Mouse (Mus musculus): ENCODE measurements around the gene Hipk2. TPM values are rescaled to one million over a fixed set of nuclear protein-coding genes. Genes with fewer than 3 reads are reported as not detected.

The Hipk2 gene
- polyA plus RNA-seq, 1 experiment from 2014 or later: 32.8 TPM

DNA sequence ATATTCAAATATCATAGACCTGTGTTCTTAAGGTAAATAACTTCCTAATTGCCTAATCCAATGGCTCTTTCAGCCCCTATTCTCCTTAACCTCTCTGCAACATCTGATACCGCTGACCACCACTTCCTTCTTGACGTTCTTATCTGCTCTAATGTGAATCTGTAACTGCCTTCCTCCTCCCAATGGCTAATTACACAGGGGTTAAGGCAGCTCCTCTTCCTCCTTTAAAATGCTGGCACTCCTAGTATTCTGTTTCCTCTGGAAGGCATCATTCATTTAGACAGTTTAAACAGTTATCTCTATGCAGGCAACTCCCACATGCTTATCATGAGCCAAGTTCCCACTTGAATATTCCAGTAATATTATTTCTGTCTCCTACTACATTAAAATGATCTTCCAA lies 54.3 kb downstream of the Hipk2 start:
- WGBS: 86% methylated on average over 2 of the region's 2 CpGs
- H3K9me3 ChIP-seq: no peaks in the 10 kb centered on the region

DNA sequence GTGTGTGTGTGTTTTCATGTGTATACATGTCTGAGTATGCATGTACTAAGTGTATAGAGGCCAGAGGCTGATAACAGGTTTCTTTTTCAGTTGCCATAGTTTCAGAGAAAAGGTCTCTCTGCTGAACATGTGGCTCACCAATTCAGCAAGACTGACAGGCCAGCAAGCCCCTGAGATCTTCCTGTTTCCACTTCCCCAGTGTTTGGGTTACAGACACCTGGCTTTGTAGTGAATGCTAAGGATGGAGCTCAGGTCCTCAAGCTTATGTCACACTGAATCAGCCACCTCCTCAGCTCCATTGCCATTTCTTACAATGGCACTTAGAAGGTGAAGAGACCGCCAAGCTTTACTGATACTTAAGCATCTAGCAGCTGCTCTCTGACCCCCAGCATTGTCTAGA lies 55.1 kb downstream of the Hipk2 start:
- Histone ChIP-seq H3K4me2 (no peak overlapping the region), H3K9me3 (no peaks in the 10 kb centered on the region), H3K9ac (no peak overlapping the region), H3K4me1 (replicated peaks) (0 out of 2 replicates have a peak, but pooled peaks cover 10% of the 10 kb centered on the region), H3K27ac (replicated peaks) (no peak overlapping the region), H3K27me3 (no peaks in the 10 kb centered on the region), H3K36me3 (peaks cover 37% of the 10 kb centered on the region), H3K4me3 (no peak overlapping the region)
- ATAC-seq (ENCODE audit: low read depth): no peak
- 89% methylated on average over 1 of the region's 1 CpGs for WGBS

More for the DNA sequence above, 54.3 kb downstream of the Hipk2 start:
- Histone ChIP-seq H3K27ac (replicated peaks) (no peak overlapping the region), H3K4me1 (replicated peaks) (0 out of 2 replicates have a peak, but pooled peaks cover 6% of the 10 kb centered on the region), H3K4me3 (no peak overlapping the region), H3K9ac (no peak overlapping the region), H3K4me2 (no peak overlapping the region), H3K27me3 (no peaks in the 10 kb centered on the region), H3K36me3 (peaks cover 28% of the 10 kb centered on the region)
- no peak for ATAC-seq (ENCODE audit: low read depth)

DNA sequence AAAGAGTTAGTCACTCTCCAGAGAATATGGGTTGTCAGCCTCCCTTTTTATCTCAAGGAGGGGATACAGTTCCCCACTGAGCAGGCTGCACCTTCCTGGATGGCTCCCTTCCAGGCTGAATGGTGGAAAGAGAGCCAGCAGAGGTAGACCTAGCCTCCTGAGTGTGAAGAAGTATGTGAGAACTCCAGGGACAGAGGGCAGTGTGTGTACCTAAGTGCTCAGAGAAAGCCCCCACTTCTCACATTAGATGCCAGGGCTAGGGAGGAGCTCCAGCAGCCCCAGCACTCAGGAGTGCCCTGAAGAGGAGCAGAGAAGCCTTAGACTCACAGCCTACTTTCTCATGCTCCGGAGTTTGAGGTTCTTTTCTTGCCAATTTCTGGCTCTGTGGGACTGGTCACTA lies 59.7 kb downstream of the Hipk2 start:
- Histone ChIP-seq H3K27me3 (no peaks in the 10 kb centered on the region), H3K36me3 (peaks cover 51% of the 10 kb centered on the region), H3K9ac (no peak overlapping the region), H3K4me3 (no peak overlapping the region), H3K4me2 (no peak overlapping the region), H3K4me1 (replicated peaks) (peaks cover 19% of the 10 kb centered on the region; the same call in 1 of the 2 replicates), H3K27ac (replicated peaks) (no peak overlapping the region), H3K9me3 (no peaks in the 10 kb centered on the region)
- WGBS: 97% methylated on average over 1 of the region's 1 CpGs
- no peak for ATAC-seq (ENCODE audit: low read depth)

GRCm38 (mm10) chr6:38815582-38815981 lies 60.4 kb downstream of the Hipk2 start:
- Histone ChIP-seq H3K4me3 (no peak overlapping the region), H3K27ac (replicated peaks) (no peak overlapping the region), H3K9ac (no peak overlapping the region), H3K4me2 (no peak overlapping the region), H3K27me3 (no peaks in the 10 kb centered on the region), H3K36me3 (peaks cover 56% of the 10 kb centered on the region), H3K4me1 (replicated peaks) (peaks cover 22% of the 10 kb centered on the region; the same call in 1 of the 2 replicates), H3K9me3 (no peaks in the 10 kb centered on the region)
- WGBS: 58% methylated on average over 2 of the region's 2 CpGs
- ATAC-seq (ENCODE audit: low read depth): no peak

DNA sequence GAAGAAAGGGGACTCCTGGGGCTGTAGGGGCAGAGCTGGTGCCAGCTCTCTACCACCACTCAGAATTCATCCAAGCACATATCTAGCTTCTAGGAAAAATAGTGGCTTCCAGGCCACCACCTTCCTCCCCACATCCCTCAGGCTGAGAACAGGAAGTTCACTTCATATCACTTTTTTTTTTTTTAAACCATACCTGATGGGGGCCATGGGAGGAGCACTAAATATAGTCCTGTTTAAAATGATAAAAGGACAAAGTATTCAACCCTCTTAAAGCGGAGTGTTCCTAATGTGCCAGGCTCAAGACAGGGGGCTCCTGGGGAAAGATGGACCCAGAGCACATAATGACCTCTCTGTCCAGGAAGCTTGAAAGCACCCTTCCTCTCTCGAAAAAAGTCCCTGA lies 61.3 kb downstream of the Hipk2 start:
- Histone ChIP-seq H3K9me3 (no peaks in the 10 kb centered on the region), H3K27me3 (no peaks in the 10 kb centered on the region), H3K36me3 (peaks cover 56% of the 10 kb centered on the region), H3K4me2 (no peak overlapping the region), H3K4me1 (replicated peaks) (peaks cover 30% of the 10 kb centered on the region), H3K4me3 (no peak overlapping the region), H3K27ac (replicated peaks) (no peak overlapping the region), H3K9ac (no peak overlapping the region)
- no peak for ATAC-seq (ENCODE audit: low read depth)
- 88% methylated on average over 2 of the region's 2 CpGs for WGBS

- H3K36me3 ChIP-seq: peaks cover 30% of the 10 kb centered on the region
- H3K4me2 ChIP-seq: no peak overlapping the region
- H3K27me3 ChIP-seq: no peaks in the 10 kb centered on the region
- no peak overlapping the region for H3K9ac ChIP-seq
- ATAC-seq (ENCODE audit: low read depth): no peak
- 85% methylated on average over 4 of the region's 4 CpGs for WGBS
- peaks cover 34% of the 10 kb centered on the region for H3K4me1 ChIP-seq (replicated peaks)
- H3K4me3 ChIP-seq: no peak overlapping the region
- H3K9me3 ChIP-seq: no peaks in the 10 kb centered on the region
- H3K27ac ChIP-seq (replicated peaks): no peak overlapping the region
These were observed 64.4 kb downstream of the Hipk2 start for GRCm38 (mm10) chr6:38811459-38812145.

- WGBS: 85% methylated on average over 2 of the region's 2 CpGs
- H3K4me1 ChIP-seq (replicated peaks): peaks cover 25% of the 10 kb centered on the region
- H3K9me3 ChIP-seq: no peaks in the 10 kb centered on the region
- no peak overlapping the region for H3K27ac ChIP-seq (replicated peaks)
- no peak overlapping the region for H3K4me3 ChIP-seq
- peaks cover 23% of the 10 kb centered on the region for H3K36me3 ChIP-seq
- H3K9ac ChIP-seq: no peak overlapping the region
- H3K27me3 ChIP-seq: no peaks in the 10 kb centered on the region
- ATAC-seq (ENCODE audit: low read depth): no peak
- H3K4me2 ChIP-seq: no peak overlapping the region
These were observed 65.9 kb downstream of the Hipk2 start for GRCm38 (mm10) chr6:38810121-38810475.

DNA sequence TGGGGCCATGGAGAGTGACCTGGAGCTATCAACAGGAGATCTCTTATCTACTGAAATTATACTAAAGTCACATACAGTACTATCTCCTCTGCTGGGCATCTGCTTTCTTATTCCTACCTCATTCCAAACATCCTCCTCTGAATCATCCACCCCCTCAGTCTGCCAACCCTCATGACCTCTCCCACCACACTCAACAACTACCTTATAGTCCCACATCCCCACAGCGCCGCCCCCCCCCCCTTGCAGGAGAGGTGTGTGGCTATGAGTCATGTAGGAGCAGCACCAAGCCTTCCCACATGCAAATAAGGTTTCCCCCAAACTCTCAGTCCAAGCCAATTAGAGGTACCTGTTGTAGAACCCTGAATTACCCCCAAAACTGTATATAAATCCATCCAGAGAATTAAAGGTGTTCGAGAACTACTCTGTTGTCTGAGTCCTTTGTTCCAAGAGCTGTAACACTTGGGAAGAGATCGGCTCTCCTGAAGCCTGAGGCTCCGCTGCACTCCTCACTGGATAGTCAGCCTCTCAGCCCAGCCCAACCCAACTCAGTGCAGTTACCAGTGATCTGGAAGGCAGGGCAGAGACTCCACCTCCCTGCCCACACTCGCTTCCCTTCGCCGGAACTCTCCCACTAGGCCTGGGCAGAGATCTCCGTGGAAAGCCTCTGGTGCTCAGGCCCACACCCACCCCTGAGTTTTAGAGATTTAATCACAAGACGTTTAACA lies 66.4 kb downstream of the Hipk2 start:
- H3K4me2 ChIP-seq: no peak overlapping the region
- peaks cover 25% of the 10 kb centered on the region for H3K4me1 ChIP-seq (replicated peaks)
- no peak for ATAC-seq (ENCODE audit: low read depth)
- WGBS: 68% methylated on average over 10 of the region's 10 CpGs
- no peak overlapping the region for H3K4me3 ChIP-seq
- no peaks in the 10 kb centered on the region for H3K9me3 ChIP-seq
- H3K36me3 ChIP-seq: peaks cover 28% of the 10 kb centered on the region
- H3K9ac ChIP-seq: no peak overlapping the region
- H3K27ac ChIP-seq (replicated peaks): no peak overlapping the region
- H3K27me3 ChIP-seq: no peaks in the 10 kb centered on the region

DNA sequence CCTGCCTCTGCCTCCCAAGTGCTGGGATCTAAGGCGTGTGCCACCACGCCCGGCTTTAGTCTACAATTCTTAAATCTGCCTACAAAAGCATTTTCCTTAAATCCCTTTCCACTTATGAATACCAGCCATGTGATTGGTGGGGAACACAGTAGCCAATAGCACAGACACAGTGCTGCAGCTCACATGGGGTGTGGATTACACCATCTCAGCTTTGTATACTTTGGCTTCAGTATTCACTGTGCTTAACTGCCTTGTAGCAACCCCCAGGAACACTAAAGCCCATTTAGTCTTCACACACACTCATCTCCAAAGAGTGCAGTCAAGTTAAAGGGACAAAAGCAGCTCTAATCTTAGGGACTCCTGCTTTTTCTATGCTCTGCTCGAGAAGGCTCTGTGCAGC lies 67.6 kb downstream of the Hipk2 start:
- 95% methylated on average over 4 of the region's 4 CpGs for WGBS
- ATAC-seq (ENCODE audit: low read depth): no peak
- Histone ChIP-seq H3K27ac (replicated peaks) (no peak overlapping the region), H3K4me3 (no peak overlapping the region), H3K4me1 (replicated peaks) (peaks cover 29% of the 10 kb centered on the region), H3K9ac (no peak overlapping the region), H3K36me3 (peaks cover 29% of the 10 kb centered on the region), H3K4me2 (no peak overlapping the region), H3K27me3 (no peaks in the 10 kb centered on the region), H3K9me3 (no peaks in the 10 kb centered on the region)

DNA sequence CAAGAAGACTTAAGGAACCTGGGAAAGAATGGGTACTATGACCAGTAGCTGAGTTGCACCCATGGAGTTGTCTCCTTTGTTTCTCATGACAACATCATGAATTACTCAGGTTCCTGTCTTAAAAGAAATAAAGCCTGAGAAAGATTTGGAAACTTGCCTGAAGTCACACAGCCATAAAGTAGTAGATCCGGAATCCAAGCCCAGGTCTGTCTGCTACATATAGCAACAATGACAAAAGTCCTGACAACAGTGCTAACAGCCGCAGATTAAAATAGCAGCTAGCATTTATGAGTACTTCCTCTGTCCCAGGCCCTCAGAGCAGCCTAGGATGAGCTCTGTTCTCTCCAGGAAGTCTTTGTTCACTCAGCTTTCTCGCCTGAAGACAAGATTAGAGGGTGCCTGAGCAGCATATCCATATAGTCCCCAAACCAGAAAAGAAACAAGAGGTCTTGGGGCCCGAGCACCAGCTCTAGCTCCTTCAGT lies 69.0 kb downstream of the Hipk2 start:
- no peak overlapping the region for H3K9ac ChIP-seq
- H3K4me3 ChIP-seq: no peak overlapping the region
- no peak overlapping the region for H3K27ac ChIP-seq (replicated peaks)
- H3K36me3 ChIP-seq: peaks cover 25% of the 10 kb centered on the region
- H3K4me2 ChIP-seq: no peak overlapping the region
- H3K9me3 ChIP-seq: no peaks in the 10 kb centered on the region
- no peaks in the 10 kb centered on the region for H3K27me3 ChIP-seq
- peaks cover 38% of the 10 kb centered on the region for H3K4me1 ChIP-seq (replicated peaks)
- no peak for ATAC-seq (ENCODE audit: low read depth)
- 80% methylated on average over 4 of the region's 4 CpGs for whole genome bisulfite sequencing

DNA sequence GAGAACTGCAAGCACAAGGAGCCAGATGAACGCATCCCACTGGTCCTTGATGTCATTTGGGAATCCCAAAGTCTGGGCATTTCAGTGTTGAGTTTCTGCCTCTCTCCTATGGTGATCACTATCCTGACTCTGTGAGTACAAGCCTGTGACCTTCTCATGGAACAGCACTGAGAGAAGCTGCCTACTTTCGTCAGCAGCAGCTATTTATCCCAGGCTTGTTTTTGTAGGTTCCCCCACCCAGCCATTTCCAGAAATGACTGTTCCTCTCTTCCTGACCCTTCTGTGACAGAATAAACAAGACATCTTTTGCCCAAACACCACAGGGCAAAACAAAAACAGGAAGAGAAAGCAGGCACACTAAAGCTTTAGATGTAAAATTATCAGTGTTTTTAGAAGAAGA lies 70.4 kb downstream of the Hipk2 start:
- Histone ChIP-seq H3K36me3 (peaks cover 19% of the 10 kb centered on the region; the same call in 1 of the 2 replicates), H3K4me1 (replicated peaks) (peaks cover 47% of the 10 kb centered on the region), H3K9ac (no peak overlapping the region), H3K9me3 (no peaks in the 10 kb centered on the region), H3K4me2 (no peak overlapping the region), H3K27me3 (no peaks in the 10 kb centered on the region), H3K4me3 (no peak overlapping the region), H3K27ac (replicated peaks) (no peak overlapping the region)
- ATAC-seq (ENCODE audit: low read depth): no peak
- 85% methylated on average over 2 of the region's 2 CpGs for WGBS

GRCm38 (mm10) chr6:38801252-38801651 lies 74.7 kb downstream of the Hipk2 start:
- ATAC-seq (ENCODE audit: low read depth): no peak

More at GRCm38 (mm10) chr6:38801252-38801651, 74.7 kb downstream of the Hipk2 start:
- H3K4me3 ChIP-seq: no peak overlapping the region
- H3K9ac ChIP-seq: no peak overlapping the region; the same call in 1 of the 2 replicates
- H3K27me3 ChIP-seq: no peaks in the 10 kb centered on the region
- peaks cover 12% of the 10 kb centered on the region; the same call in 1 of the 2 replicates for H3K36me3 ChIP-seq
- H3K27ac ChIP-seq (replicated peaks): no peak overlapping the region; the same call in 1 of the 2 replicates
- WGBS: 71% methylated on average over 1 of the region's 1 CpGs
- H3K4me2 ChIP-seq: no peak overlapping the region
- H3K9me3 ChIP-seq: no peaks in the 10 kb centered on the region
- H3K4me1 ChIP-seq (replicated peaks): peaks cover 48% of the 10 kb centered on the region
